Mouse (Mus musculus) kidney, embryonic 14.5 days (tissue): ENCODE measurements around the gene Kif23. TPM values are rescaled to one million over a fixed set of nuclear protein-coding genes. Genes with fewer than 3 reads are reported as not detected.
A peak's percentile ranks its signal among the peaks of the same experiment; 100 is the strongest.

Experiments used
- ATAC-seq: fragments of 200-750 bp; cut with Nextera tagmentation; 2 replicates; pipeline ENCODE4 v1.8.0; 2017; ENCODE audit warnings: moderate number of reproducible peaks, mild to moderate bottlenecking, moderate TSS enrichment, moderate library complexity; ENCODE audit not compliant: low FRiP score, low TSS enrichment
- H3K27ac ChIP-seq: fragments of 300-500 bp; sonication (generic); 2 replicates; pipeline ENCODE4 v1.5.1; 2014; ENCODE audit warnings: low read depth, mild to moderate bottlenecking, low read length, moderate library complexity, mixed read lengths
- H3K27me3 ChIP-seq: fragments of 300-500 bp; sonication (generic); 2 replicates; pipeline ENCODE4 v1.6.1; 2014; ENCODE audit warnings: mild to moderate bottlenecking, low read length; ENCODE audit not compliant: control insufficient read depth, insufficient read depth
- H3K36me3 ChIP-seq: fragments of 300-500 bp; sonication (generic); 2 replicates; pipeline ENCODE4 v1.6.1; 2014; ENCODE audit warnings: low read length, mixed read lengths; ENCODE audit not compliant: control insufficient read depth, insufficient read depth
- H3K4me1 ChIP-seq: fragments of 300-500 bp; sonication (generic); 2 replicates; pipeline ENCODE4 v1.6.1; 2014; ENCODE audit warnings: low read length, mixed read lengths; ENCODE audit not compliant: control insufficient read depth, insufficient read depth
- H3K4me2 ChIP-seq: fragments of 300-500 bp; sonication (generic); replicated peaks from 2 replicates; pipeline ENCODE4 v1.6.1; 2014; ENCODE audit warnings: low read depth, mild to moderate bottlenecking, low read length
- H3K4me3 ChIP-seq: fragments of 300-500 bp; sonication (generic); 2 replicates; pipeline ENCODE4 v1.5.1; 2014; ENCODE audit warnings: mild to moderate bottlenecking, low read length
- H3K9ac ChIP-seq: fragments of 300-500 bp; sonication (generic); 2 replicates; pipeline ENCODE4 v1.6.1; 2014; ENCODE audit warnings: low read depth, mild to moderate bottlenecking, low read length, moderate library complexity
- H3K9me3 ChIP-seq: fragments of 300-500 bp; sonication (generic); 2 replicates; pipeline ENCODE4 v1.6.1; 2016; ENCODE audit warnings: low read length; ENCODE audit not compliant: control insufficient read depth
- WGBS: fragments of 180-500 bp; shearing (Covaris S2); extraction: QIAGEN DNeasy Blood & Tissue Kit; methylation state at CpG from one replicate; pipeline ENCODE4 v1.1.7; 2014; 5-methylcytosine and 5-hydroxymethylcytosine counted together
- polyA plus RNA-seq: library from polyadenylated mRNA; unstranded; fragments of >200 nt; fragmentation: Nextera tagmentation; extraction: Ambion mirVana; gene quantifications from 2 replicates; pipeline ENCODE4 v1.2.1, GENCODE M21; 2014

The Kif23 gene
- polyA plus RNA-seq, 1 experiment from 2014 or later = 128 TPM

DNA sequence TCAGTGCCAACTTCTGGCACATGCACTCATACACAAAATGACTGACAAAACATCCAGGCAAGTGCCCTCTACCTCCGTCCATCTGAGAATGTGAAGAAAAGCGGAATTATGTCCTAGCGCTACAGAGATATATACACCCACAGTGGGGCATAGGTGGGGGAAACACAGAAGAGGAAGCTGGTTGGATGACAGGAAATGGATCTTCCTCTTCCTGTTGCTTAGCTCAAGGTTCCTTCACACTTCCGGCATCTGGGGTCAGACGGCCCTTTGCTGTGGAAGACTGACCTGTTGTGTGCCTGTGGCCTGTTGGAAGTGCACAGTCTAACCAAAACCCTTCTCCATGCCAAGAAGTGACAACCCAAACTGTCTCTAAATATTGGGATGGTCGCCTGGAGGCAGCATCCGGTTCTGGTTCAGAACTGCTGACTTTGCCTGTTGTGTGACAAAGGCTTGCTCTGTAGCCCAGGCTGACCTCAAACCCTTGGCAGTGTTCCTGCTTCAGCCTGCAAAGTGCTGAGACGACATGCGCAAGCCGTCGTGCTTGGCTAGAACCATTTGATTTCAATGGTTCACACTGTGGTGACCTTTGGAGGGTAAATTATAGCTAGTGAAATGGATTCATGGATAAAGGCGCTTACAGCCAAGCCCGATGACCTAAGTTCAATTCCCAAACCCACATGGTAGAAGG is 30.8 kb upstream of the Kif23 start:
- 83% methylated on average over 13 of the region's 13 CpGs for WGBS
- H3K4me1 ChIP-seq = no peaks in the 10 kb centered on the region
- H3K27me3 ChIP-seq = no peaks in the 10 kb centered on the region
- H3K4me2 ChIP-seq = no peak overlapping the region
- no peak overlapping the region for H3K4me3 ChIP-seq
- no peaks in the 10 kb centered on the region for H3K9me3 ChIP-seq
- H3K27ac ChIP-seq = no peak overlapping the region
- no peak overlapping the region for H3K9ac ChIP-seq
- no peaks in the 10 kb centered on the region for H3K36me3 ChIP-seq
- no peak for ATAC-seq

DNA sequence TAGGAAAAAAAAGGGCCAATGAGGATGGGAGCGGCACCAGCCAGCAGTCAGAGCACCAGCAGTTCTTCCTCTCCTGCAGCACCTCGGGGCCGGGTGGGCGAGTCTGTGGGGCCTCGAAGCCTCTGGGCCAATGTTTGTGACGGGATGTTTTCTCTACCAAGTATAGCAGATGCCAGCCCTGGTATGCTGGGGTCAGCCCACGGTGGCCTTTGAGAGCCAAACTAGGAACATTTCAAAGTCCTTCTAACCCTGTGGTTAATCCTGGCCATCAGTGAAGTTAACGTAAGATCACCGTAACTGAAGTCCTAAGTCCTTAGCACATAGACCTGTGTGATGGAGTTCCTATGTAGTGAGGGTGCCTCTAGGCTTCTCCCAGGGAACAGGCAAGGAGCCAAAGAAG is 25.5 kb upstream of the Kif23 start:
- H3K4me1 ChIP-seq = 0 out of 2 replicates have a peak, but pooled peaks cover 6% of the 10 kb centered on the region
- 55% methylated on average over 9 of the region's 9 CpGs for WGBS

DNA sequence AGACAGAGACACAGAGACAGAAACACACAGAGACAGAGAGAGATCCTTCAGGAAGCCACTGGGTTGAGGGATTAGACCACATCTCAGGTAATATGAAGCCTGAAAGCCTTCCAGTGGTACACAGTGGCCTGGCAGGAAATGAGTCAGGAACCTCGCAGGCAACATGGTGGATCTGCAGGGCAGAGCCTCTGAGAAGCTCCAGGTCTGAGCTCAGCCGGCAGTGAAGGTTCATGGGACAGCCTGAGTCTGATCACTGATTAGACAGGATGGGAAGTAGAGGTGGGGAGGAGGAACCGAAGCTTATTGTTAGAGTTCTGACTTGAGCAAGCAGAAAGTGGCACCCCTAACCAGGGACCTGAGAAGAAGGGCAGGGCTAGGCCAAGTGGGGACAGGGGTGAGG is 24.5 kb upstream of the Kif23 start:
- no peak for ATAC-seq
- 71% methylated on average over 3 of the region's 3 CpGs for WGBS
- no peak overlapping the region for H3K4me2 ChIP-seq
- no peaks in the 10 kb centered on the region for H3K27me3 ChIP-seq
- no peaks in the 10 kb centered on the region for H3K9me3 ChIP-seq
- no peak overlapping the region for H3K4me3 ChIP-seq
- no peak overlapping the region for H3K27ac ChIP-seq
- no peak overlapping the region for H3K9ac ChIP-seq
- H3K4me1 ChIP-seq = 0 out of 2 replicates have a peak, but pooled peaks cover 6% of the 10 kb centered on the region
- H3K36me3 ChIP-seq = no peaks in the 10 kb centered on the region

More for the DNA sequence above, 25.5 kb upstream of the Kif23 start:
- H3K9ac ChIP-seq = no peak overlapping the region
- no peaks in the 10 kb centered on the region for H3K36me3 ChIP-seq
- H3K4me3 ChIP-seq = no peak overlapping the region
- H3K27me3 ChIP-seq = no peaks in the 10 kb centered on the region
- H3K4me2 ChIP-seq = no peak overlapping the region
- ATAC-seq = no peak
- no peaks in the 10 kb centered on the region for H3K9me3 ChIP-seq
- no peak overlapping the region for H3K27ac ChIP-seq

DNA sequence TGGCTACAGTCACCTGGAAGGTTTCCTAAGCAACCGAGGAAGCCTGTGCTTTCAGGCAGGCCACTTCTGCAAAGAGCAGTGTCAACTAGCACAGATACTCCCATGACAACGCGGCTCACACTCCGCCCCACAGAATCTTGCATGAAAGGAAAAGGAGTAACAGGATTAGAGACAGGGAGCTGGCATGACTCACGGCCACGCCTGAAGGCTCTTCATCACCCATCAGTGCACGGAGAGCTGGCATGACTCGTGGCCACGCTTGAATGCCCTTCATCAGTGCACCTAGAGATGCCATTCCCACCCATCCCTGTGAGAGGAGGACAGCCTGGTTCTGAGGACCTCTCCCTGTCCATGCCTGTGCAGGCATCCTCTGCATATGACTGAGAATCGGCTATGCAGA is 20.8 kb upstream of the Kif23 start:
- Histone ChIP-seq H3K4me1 (0 out of 2 replicates have a peak, but pooled peaks cover 10% of the 10 kb centered on the region), H3K27me3 (no peaks in the 10 kb centered on the region), H3K4me2 (no peak overlapping the region), H3K9ac (no peak overlapping the region), H3K27ac (no peak overlapping the region), H3K4me3 (no peak overlapping the region), H3K9me3 (no peaks in the 10 kb centered on the region), H3K36me3 (no peaks in the 10 kb centered on the region)
- ATAC-seq = no peak
- WGBS = 58% methylated on average over 10 of the region's 10 CpGs

DNA sequence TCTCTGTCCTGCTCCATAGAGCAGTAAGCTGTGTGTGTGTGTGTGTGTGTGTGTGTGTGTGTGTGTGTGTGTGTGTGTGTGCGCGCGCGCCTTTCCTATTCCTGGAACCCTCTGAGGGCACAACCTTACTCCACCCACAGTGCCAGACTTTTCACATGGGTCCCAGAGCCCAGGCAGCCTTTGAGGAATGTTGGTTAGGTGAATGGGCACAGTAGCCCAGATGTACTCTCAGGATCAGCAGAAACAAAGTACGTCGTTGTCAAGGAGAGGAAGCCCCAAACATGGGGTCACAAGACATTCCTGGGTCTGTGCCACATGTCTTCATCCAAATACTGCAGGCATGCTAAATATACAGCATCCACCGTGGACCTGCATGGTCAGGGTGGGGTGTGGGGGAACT is 19.4 kb upstream of the Kif23 start:
- H3K27me3 ChIP-seq = no peaks in the 10 kb centered on the region
- no peak for ATAC-seq
- 86% methylated on average over 4 of the region's 7 CpGs for WGBS

DNA sequence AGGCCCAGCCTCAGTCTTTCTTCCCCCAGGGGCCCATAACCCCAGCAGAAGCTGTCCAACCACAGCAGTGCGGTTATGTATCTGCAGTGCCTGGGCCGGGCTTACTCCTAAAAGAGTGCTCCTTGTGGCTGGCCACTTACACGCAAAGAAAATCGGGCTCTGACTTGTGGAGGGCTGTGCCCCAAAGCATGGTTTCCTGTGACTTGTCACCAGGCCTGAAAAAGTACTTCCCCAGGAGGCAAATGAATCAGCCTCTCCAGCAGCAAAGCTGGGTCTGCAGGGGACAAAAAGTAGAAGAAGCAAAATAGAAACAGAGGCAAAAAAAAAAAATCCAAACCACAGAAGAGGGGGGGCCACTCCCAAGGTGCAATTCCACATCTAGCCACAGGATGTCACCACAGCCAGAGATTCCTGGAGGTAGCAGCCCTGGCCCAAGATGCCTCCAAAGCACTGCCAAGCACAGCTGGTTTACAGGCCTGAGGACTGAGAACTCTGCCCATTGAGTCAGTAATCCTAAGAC is 18.9 kb upstream of the Kif23 start:
- H3K9ac ChIP-seq = no peak overlapping the region
- peak; percentile 47; the same call in 1 of the 2 replicates for ATAC-seq
- no peak overlapping the region for H3K27ac ChIP-seq
- no peaks in the 10 kb centered on the region for H3K36me3 ChIP-seq
- 37% methylated on average over 4 of the region's 4 CpGs for WGBS
- no peaks in the 10 kb centered on the region for H3K27me3 ChIP-seq
- H3K4me3 ChIP-seq = no peak overlapping the region
- H3K4me1 ChIP-seq = peaks cover 14% of the 10 kb centered on the region; the same call in 1 of the 2 replicates
- no peaks in the 10 kb centered on the region for H3K9me3 ChIP-seq
- H3K4me2 ChIP-seq = no peak overlapping the region

More for the DNA sequence above, 19.4 kb upstream of the Kif23 start:
- Histone ChIP-seq H3K9me3 (no peaks in the 10 kb centered on the region), H3K4me2 (no peak overlapping the region), H3K36me3 (no peaks in the 10 kb centered on the region), H3K4me1 (0 out of 2 replicates have a peak, but pooled peaks cover 10% of the 10 kb centered on the region), H3K4me3 (no peak overlapping the region), H3K27ac (no peak overlapping the region), H3K9ac (no peak overlapping the region)

DNA sequence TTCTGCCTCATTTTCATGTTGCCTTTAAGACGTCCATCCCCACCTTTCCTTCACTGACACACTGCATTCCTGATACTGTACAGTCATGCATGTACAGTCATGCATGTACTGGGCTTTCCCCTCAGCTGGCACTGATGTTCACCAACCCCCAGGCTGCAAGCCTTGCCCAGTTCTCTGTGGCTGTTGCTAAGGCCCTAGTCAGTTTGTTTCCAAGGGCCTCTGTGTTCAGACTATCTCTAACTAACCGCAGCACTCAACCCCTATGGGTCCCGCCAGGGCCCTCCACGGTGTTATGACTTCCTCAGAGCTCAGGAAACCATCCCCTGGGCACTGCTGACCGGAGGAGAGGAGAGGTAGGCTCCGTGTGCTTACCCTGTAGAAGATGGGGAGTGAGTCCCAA is 16.8 kb upstream of the Kif23 start:
- Histone ChIP-seq H3K4me1 (peaks cover 16% of the 10 kb centered on the region; the same call in 1 of the 2 replicates), H3K9ac (no peak overlapping the region), H3K9me3 (no peaks in the 10 kb centered on the region), H3K36me3 (no peaks in the 10 kb centered on the region), H3K4me2 (no peak overlapping the region), H3K27ac (no peak overlapping the region), H3K27me3 (no peaks in the 10 kb centered on the region), H3K4me3 (no peak overlapping the region)
- WGBS = 67% methylated on average over 6 of the region's 6 CpGs
- ATAC-seq = no peak

DNA sequence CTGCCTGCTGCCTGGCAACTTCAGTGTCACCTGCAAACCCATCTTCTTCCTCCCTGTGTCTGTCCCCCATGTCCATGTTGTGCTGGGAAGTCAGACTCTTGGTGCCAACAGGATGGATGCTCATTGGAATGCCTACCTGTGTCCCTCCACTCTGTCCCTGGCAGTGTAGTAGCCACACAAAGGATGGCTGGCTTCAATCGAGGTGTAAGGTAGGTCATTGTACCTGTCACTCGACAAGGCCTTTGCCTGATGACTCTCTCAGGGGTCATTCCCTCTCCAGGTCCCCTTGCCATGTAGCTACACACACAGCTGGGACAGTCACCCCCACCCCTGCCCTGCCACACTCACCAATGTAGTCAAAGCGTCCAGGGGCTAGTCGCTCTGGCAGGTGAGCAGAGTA is 14.6 kb upstream of the Kif23 start:
- Histone ChIP-seq H3K4me1 (peaks cover 10% of the 10 kb centered on the region; the same call in 1 of the 2 replicates), H3K9ac (no peak overlapping the region), H3K36me3 (no peaks in the 10 kb centered on the region), H3K4me2 (no peak overlapping the region), H3K27me3 (no peaks in the 10 kb centered on the region), H3K4me3 (no peak overlapping the region), H3K27ac (no peak overlapping the region), H3K9me3 (no peaks in the 10 kb centered on the region)
- no peak for ATAC-seq
- 85% methylated on average over 4 of the region's 4 CpGs for WGBS

DNA sequence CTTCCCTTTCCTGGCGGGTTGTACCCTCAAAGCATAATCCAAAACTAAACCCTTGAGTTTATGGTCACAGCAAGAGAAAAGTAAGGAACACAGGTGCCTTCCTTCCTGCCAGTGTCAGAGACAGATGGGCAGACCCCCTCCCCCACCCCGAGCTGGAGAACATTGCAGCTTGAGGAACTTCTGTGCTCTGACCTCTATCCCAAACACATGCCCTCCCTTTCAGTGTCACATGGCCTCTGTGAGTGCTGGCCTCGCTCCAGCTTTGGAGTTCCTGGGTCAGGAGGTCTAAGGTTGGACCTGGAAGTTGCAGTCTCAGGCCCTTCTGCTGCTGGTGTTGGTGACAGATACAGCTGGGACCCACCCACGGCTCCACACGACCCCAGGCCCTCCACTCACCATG is 14.2 kb upstream of the Kif23 start:
- H3K27ac ChIP-seq = no peak overlapping the region
- 35% methylated on average over 5 of the region's 5 CpGs for WGBS
- no peak overlapping the region for H3K4me3 ChIP-seq
- H3K27me3 ChIP-seq = no peaks in the 10 kb centered on the region
- H3K4me2 ChIP-seq = no peak overlapping the region
- no peak overlapping the region for H3K9ac ChIP-seq
- H3K9me3 ChIP-seq = no peaks in the 10 kb centered on the region
- H3K36me3 ChIP-seq = no peaks in the 10 kb centered on the region
- ATAC-seq = no peak
- H3K4me1 ChIP-seq = peaks cover 10% of the 10 kb centered on the region; the same call in 1 of the 2 replicates
